Comparison of ENCODE assay signal across 7 mouse cellular contexts in the genomic region with DNA sequence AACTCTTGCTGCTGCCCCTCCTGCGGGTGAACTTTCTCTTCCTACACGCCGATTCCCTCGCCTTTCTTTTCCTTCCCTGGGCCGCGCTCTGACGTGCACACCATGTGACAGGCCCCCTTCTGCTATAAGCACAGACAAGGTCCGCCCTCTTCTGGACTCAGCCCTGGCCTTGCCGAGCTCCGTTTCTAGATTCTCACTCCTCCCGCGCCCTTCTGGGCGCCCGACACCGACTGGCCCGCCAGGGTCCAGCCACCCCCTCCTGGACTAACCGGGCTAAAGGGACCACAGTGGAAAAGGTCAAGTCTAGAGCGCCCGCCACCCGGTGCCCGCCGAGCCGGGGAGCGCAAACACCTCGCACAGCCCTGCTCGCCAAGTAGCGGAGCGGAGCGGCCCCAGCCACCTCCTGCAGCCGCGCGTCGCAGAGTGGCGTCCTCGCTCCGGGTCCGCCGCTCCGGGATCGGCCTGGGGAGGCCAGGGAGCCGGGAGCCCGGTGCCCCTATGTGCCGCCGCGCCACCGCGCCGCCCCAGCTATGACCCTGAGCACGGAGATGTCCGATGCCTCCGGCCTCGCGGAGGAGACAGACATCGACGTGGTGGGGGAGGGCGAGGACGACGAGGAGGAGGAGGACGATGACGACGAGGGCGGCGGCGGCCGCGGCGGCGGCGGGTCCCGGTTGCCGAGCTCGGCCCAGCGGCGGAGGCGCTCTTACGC. TPM values are rescaled to one million over a fixed set of nuclear protein-coding genes. Genes with fewer than 3 reads are reported as not detected.
DNase-seq lines count a peak whose midpoint lies in the region; ATAC-seq and TF ChIP-seq lines count a peak whose summit lies in the region.

TSS of gene Foxd1 (plus strand) at position 153 of the 712 bp plus-strand sequence.

- peak within 1 kb of the TSS; percentile 22; the same call in 1 of the 2 replicates for H3K9ac ChIP-seq in forebrain, postnatal 0 days
- no peak within 1 kb of the TSS for H3K9ac ChIP-seq in liver, embryonic 14.5 days (replicated peaks)

- H3K4me3 ChIP-seq in forebrain, postnatal 0 days (ENCODE audit: low read depth, low read length) = peak within 1 kb of the TSS; percentile 34
- peak within 1 kb of the TSS; percentile 23 to 35 for H3K4me3 ChIP-seq in liver, embryonic 14.5 days (ENCODE audit: insufficient read depth in 1 of 2, low read depth in 2 of 2, low read length in 2 of 2)

- 0 out of 2 replicates have a peak, but pooled peaks cover 4% of the 10 kb centered on the region for H3K4me1 ChIP-seq in forebrain, postnatal 0 days (ENCODE audit: insufficient read depth)
- no peaks in the 10 kb centered on the region for H3K4me1 ChIP-seq in liver, embryonic 14.5 days (replicated peaks; ENCODE audit: control insufficient read depth in 2 of 2, insufficient read depth in 2 of 2, low read length in 1 of 2)

- no peaks in the 10 kb centered on the region for H3K9me3 ChIP-seq in forebrain, postnatal 0 days (ENCODE audit: low read length)
- H3K9me3 ChIP-seq in liver, embryonic 14.5 days (ENCODE audit: control insufficient read depth, low read length) = no peaks in the 10 kb centered on the region

- TF ChIP-seq EP300 in liver, embryonic 14.5 days (IDR thresholded peaks at IDR 0.05; ENCODE audit: low read depth) = no peak

- peak; percentile 74 for ATAC-seq in forebrain, postnatal 0 days
- peak; percentile 20 for ATAC-seq in inflammation-experienced regulatory T-cells, adult 6 months
- no peak; the same call in 1 of the 2 replicates for ATAC-seq in liver, embryonic 14.5 days (ENCODE audit: insufficient read depth)

- 2% methylated on average over 74 of the region's 76 CpGs for WGBS in forebrain, postnatal 0 days
- under 1% methylated on average over 63 of the region's 76 CpGs for WGBS in liver, embryonic 14.5 days (ENCODE audit: insufficient replicate concordance)

- peaks cover 69% of the 10 kb centered on the region for H3K27me3 ChIP-seq in forebrain, postnatal 0 days (ENCODE audit: insufficient read depth, low read length)
- peaks cover 87% of the 10 kb centered on the region for H3K27me3 ChIP-seq in liver, embryonic 14.5 days (ENCODE audit: control insufficient read depth, insufficient read depth, low read length)

- H3K27ac ChIP-seq in forebrain, postnatal 0 days (ENCODE audit: low read depth, low read length) = no peak within 1 kb of the TSS; the same call in 1 of the 2 replicates
- H3K27ac ChIP-seq in liver, embryonic 14.5 days = no peak within 1 kb of the TSS

- peak within 1 kb of the TSS; percentile 55 for H3K4me2 ChIP-seq in forebrain, postnatal 0 days (ENCODE audit: low read depth)
- H3K4me2 ChIP-seq in liver, embryonic 14.5 days (ENCODE audit: low read depth) = peak within 1 kb of the TSS; percentile 49

- TF ChIP-seq CTCF in forebrain, postnatal 0 days (IDR thresholded peaks at IDR 0.05; ENCODE audit: low read depth) = no peak
- no peak for TF ChIP-seq CTCF in liver, embryonic 14.5 days (IDR thresholded peaks at IDR 0.05; ENCODE audit: low read depth)

- no peaks in the 10 kb centered on the region for H3K36me3 ChIP-seq in forebrain, postnatal 0 days (ENCODE audit: insufficient read depth)
- H3K36me3 ChIP-seq in liver, embryonic 14.5 days (replicated peaks; ENCODE audit: control insufficient read depth, insufficient read depth, low read depth) = no peaks in the 10 kb centered on the region

- peak; percentile 85 for DNase-seq in ES-CJ7 (ENCODE audit: low read depth, low spot score)
- peak; percentile 58 for DNase-seq in adrenal gland, adult 2 months
- DNase-seq in forebrain, postnatal 0 days = peak; percentile 26
- DNase-seq in liver, embryonic 14.5 days (ENCODE audit: low read depth in 3 of 3, low spot score in 3 of 3) = no peak
- DNase-seq in natural killer cell, adult 2 months (ENCODE audit: low spot score in 2 of 2) = peak; percentile 11 to 13
- DNase-seq in c-Kit-positive CD71-positive TER-119-positive erythroid progenitor cells, embryonic 14.5 days (ENCODE audit: low spot score) = no peak

RNA-seq across cellular contexts. Expression of gene Foxd1, which starts in this region (rescaled TPM):
- total RNA-seq in adrenal gland, adult 2 months (2021) = 1 to 10 TPM in 1 of 2 experiments, under 1 TPM in 1; 0.26 to 1.4 TPM
- 1.6 and 2.5 TPM in 2 replicates for polyA plus RNA-seq in adrenal gland, adult 2 months (2012; rRNA removed)
- 2.0 and 2.2 TPM in 2 replicates for total RNA-seq in forebrain, postnatal 0 days (2014; rRNA removed)
- polyA plus RNA-seq in forebrain, postnatal 0 days (2015; fragmentation: Nextera tagmentation; extraction: Ambion mirVana) = 0.62 and 0.86 TPM in 2 replicates
- not detected for polyA plus RNA-seq in inflammation-experienced regulatory T-cells, adult 6 months (2017; shearing (Covaris generic))
- polyA plus RNA-seq in liver, embryonic 14.5 days (2012; rRNA removed) = under 0.01 TPM in 1 of 2 replicates, not detected in the other
- polyA plus RNA-seq in liver, embryonic 14.5 days (2014; fragmentation: Nextera tagmentation; extraction: Ambion mirVana) = not detected in 2 replicates

Comparison
In these comparisons a context has a peak if more than half of its experiments do, and no peak if none do; other contexts are left out.
1. Peak in ATAC-seq in inflammation-experienced regulatory T-cells, adult 6 months; RNA of the gene not detected or under 1 TPM.
2. DNase-seq: peak in ES-CJ7 (single experiment), adrenal gland, adult 2 months (single experiment), forebrain, postnatal 0 days (single experiment) and natural killer cell, adult 2 months (2 of 2); none in liver, embryonic 14.5 days (0 of 3) and c-Kit-positive CD71-positive TER-119-positive erythroid progenitor cells, embryonic 14.5 days (single experiment).